Mouse (Mus musculus): ENCODE measurements at regions not wholly inside any gene's neighbourhood (a gene's known extent, or its start where the extent isn't known, plus 50 kb on each side); places are given as distances from the start of the nearest gene placed in this dataset.

- Histone ChIP-seq H3K4me3 (ENCODE audit: low read depth, low read length) (no peak overlapping the region), H3K4me2 (replicated peaks; ENCODE audit: low read depth) (no peak overlapping the region), H3K27me3 (ENCODE audit: control insufficient read depth, insufficient read depth, low read length) (no peaks in the 10 kb centered on the region), H3K36me3 (ENCODE audit: control insufficient read depth, insufficient read depth, low read length) (no peaks in the 10 kb centered on the region), H3K27ac (replicated peaks) (no peak overlapping the region), H3K4me1 (replicated peaks; ENCODE audit: control insufficient read depth, insufficient read depth) (no peaks in the 10 kb centered on the region), H3K9me3 (ENCODE audit: control insufficient read depth, low read length) (no peaks in the 10 kb centered on the region), H3K9ac (ENCODE audit: low read length) (no peak overlapping the region)
- TF ChIP-seq EP300 (optimal IDR thresholded peaks at IDR 0.05), result no peak
- no peak for TF ChIP-seq CTCF (IDR thresholded peaks at IDR 0.05; ENCODE audit: low read depth)
- no peak for ATAC-seq (ENCODE audit: low FRiP score, low TSS enrichment)
- no peak for DNase-seq (ENCODE audit: low spot score)
- WGBS, result 55% methylated on average over 2 of the region's 2 CpGs
Observed at GRCm38 (mm10) chr13:37664116-37664515, 114.1 kb upstream of the Rreb1 start.

- ATAC-seq (ENCODE audit: low FRiP score, low TSS enrichment), result peak; percentile 93
- H3K27me3 ChIP-seq (ENCODE audit: control insufficient read depth, insufficient read depth, low read length), result no peaks in the 10 kb centered on the region
- H3K36me3 ChIP-seq (ENCODE audit: control insufficient read depth, insufficient read depth, low read length), result no peaks in the 10 kb centered on the region
- TF ChIP-seq CTCF (IDR thresholded peaks at IDR 0.05; ENCODE audit: low read depth) (no peak), EP300 (optimal IDR thresholded peaks at IDR 0.05) (no peak)
- no peaks in the 10 kb centered on the region for H3K9me3 ChIP-seq (ENCODE audit: control insufficient read depth, low read length)
- peak overlapping the region; percentile 5; the same call in 1 of the 2 replicates for H3K9ac ChIP-seq (ENCODE audit: low read length)
- H3K4me1 ChIP-seq (replicated peaks; ENCODE audit: control insufficient read depth, insufficient read depth), result no peaks in the 10 kb centered on the region
- DNase-seq (ENCODE audit: low spot score), result peak; percentile 92
- H3K4me2 ChIP-seq (replicated peaks; ENCODE audit: low read depth), result no peak overlapping the region
- 43% methylated on average over 22 of the region's 22 CpGs for WGBS
- H3K27ac ChIP-seq (replicated peaks), result peak overlapping the region; percentile 87
- H3K4me3 ChIP-seq (ENCODE audit: low read depth, low read length), result no peak overlapping the region
Observed at GRCm38 (mm10) chr13:37666207-37667003, 111.8 kb upstream of the Rreb1 start.

- Histone ChIP-seq H3K4me1 (replicated peaks; ENCODE audit: control insufficient read depth, insufficient read depth) (no peaks in the 10 kb centered on the region), H3K27ac (replicated peaks) (no peak overlapping the region), H3K27me3 (ENCODE audit: control insufficient read depth, insufficient read depth, low read length) (no peaks in the 10 kb centered on the region), H3K9me3 (ENCODE audit: control insufficient read depth, low read length) (no peaks in the 10 kb centered on the region), H3K9ac (ENCODE audit: low read length) (no peak overlapping the region), H3K36me3 (ENCODE audit: control insufficient read depth, insufficient read depth, low read length) (no peaks in the 10 kb centered on the region), H3K4me3 (ENCODE audit: low read depth, low read length) (no peak overlapping the region), H3K4me2 (replicated peaks; ENCODE audit: low read depth) (no peak overlapping the region)
- ATAC-seq (ENCODE audit: low FRiP score, low TSS enrichment) (no peak), DNase-seq (ENCODE audit: low spot score) (no peak)
- TF ChIP-seq EP300 (optimal IDR thresholded peaks at IDR 0.05) (no peak), CTCF (IDR thresholded peaks at IDR 0.05; ENCODE audit: low read depth) (no peak)
- 57% methylated on average over 4 of the region's 4 CpGs for WGBS
Observed at GRCm38 (mm10) chr13:37667386-37667785, 110.8 kb upstream of the Rreb1 start.

- DNase-seq (ENCODE audit: low spot score) (no peak), ATAC-seq (ENCODE audit: low FRiP score, low TSS enrichment) (no peak)
- Histone ChIP-seq H3K27ac (replicated peaks) (peak overlapping the region; percentile 40; the same call in 1 of the 2 replicates), H3K4me3 (ENCODE audit: low read depth, low read length) (no peak overlapping the region), H3K9ac (ENCODE audit: low read length) (no peak overlapping the region), H3K4me1 (replicated peaks; ENCODE audit: control insufficient read depth, insufficient read depth) (no peaks in the 10 kb centered on the region), H3K4me2 (replicated peaks; ENCODE audit: low read depth) (no peak overlapping the region), H3K27me3 (ENCODE audit: control insufficient read depth, insufficient read depth, low read length) (no peaks in the 10 kb centered on the region), H3K36me3 (ENCODE audit: control insufficient read depth, insufficient read depth, low read length) (no peaks in the 10 kb centered on the region), H3K9me3 (ENCODE audit: control insufficient read depth, low read length) (no peaks in the 10 kb centered on the region)
- WGBS, result 67% methylated on average over 5 of the region's 5 CpGs
- no peak for TF ChIP-seq CTCF (IDR thresholded peaks at IDR 0.05; ENCODE audit: low read depth)
- TF ChIP-seq EP300 (optimal IDR thresholded peaks at IDR 0.05), result no peak
Observed at GRCm38 (mm10) chr13:37667871-37668270, 110.3 kb upstream of the Rreb1 start.

GRCm38 (mm10) chr13:37671109-37671508, 107.1 kb upstream of the Rreb1 start:
- Histone ChIP-seq H3K4me2 (replicated peaks; ENCODE audit: low read depth) (no peak overlapping the region), H3K4me3 (ENCODE audit: low read depth, low read length) (no peak overlapping the region), H3K27ac (replicated peaks) (no peak overlapping the region), H3K9me3 (ENCODE audit: control insufficient read depth, low read length) (no peaks in the 10 kb centered on the region), H3K27me3 (ENCODE audit: control insufficient read depth, insufficient read depth, low read length) (no peaks in the 10 kb centered on the region), H3K4me1 (replicated peaks; ENCODE audit: control insufficient read depth, insufficient read depth) (no peaks in the 10 kb centered on the region), H3K36me3 (ENCODE audit: control insufficient read depth, insufficient read depth, low read length) (no peaks in the 10 kb centered on the region), H3K9ac (ENCODE audit: low read length) (no peak overlapping the region)
- DNase-seq (ENCODE audit: low spot score) (no peak), ATAC-seq (ENCODE audit: low FRiP score, low TSS enrichment) (peak; percentile 22; the same call in 1 of the 2 replicates)
- TF ChIP-seq EP300 (optimal IDR thresholded peaks at IDR 0.05) (no peak), CTCF (IDR thresholded peaks at IDR 0.05; ENCODE audit: low read depth) (no peak)
- 71% methylated on average over 5 of the region's 5 CpGs for WGBS

GRCm38 (mm10) chr13:37674676-37675350, 103.4 kb upstream of the Rreb1 start:
- Histone ChIP-seq H3K9me3 (ENCODE audit: control insufficient read depth, low read length) (no peaks in the 10 kb centered on the region), H3K36me3 (ENCODE audit: control insufficient read depth, insufficient read depth, low read length) (no peaks in the 10 kb centered on the region), H3K4me1 (replicated peaks; ENCODE audit: control insufficient read depth, insufficient read depth) (no peaks in the 10 kb centered on the region), H3K4me3 (ENCODE audit: low read depth, low read length) (no peak overlapping the region), H3K27me3 (ENCODE audit: control insufficient read depth, insufficient read depth, low read length) (no peaks in the 10 kb centered on the region), H3K4me2 (replicated peaks; ENCODE audit: low read depth) (no peak overlapping the region), H3K9ac (ENCODE audit: low read length) (no peak overlapping the region), H3K27ac (replicated peaks) (no peak overlapping the region)
- ATAC-seq (ENCODE audit: low FRiP score, low TSS enrichment) (peak; percentile 72; the same call in 1 of the 2 replicates), DNase-seq (ENCODE audit: low spot score) (no peak)
- WGBS, result 53% methylated on average over 12 of the region's 12 CpGs
- TF ChIP-seq CTCF (IDR thresholded peaks at IDR 0.05; ENCODE audit: low read depth), result no peak
- TF ChIP-seq EP300 (optimal IDR thresholded peaks at IDR 0.05), result no peak

All from stomach, postnatal 0 days (tissue).